Comparison of ENCODE assay signal across 25 mouse cellular contexts in the genomic region with DNA sequence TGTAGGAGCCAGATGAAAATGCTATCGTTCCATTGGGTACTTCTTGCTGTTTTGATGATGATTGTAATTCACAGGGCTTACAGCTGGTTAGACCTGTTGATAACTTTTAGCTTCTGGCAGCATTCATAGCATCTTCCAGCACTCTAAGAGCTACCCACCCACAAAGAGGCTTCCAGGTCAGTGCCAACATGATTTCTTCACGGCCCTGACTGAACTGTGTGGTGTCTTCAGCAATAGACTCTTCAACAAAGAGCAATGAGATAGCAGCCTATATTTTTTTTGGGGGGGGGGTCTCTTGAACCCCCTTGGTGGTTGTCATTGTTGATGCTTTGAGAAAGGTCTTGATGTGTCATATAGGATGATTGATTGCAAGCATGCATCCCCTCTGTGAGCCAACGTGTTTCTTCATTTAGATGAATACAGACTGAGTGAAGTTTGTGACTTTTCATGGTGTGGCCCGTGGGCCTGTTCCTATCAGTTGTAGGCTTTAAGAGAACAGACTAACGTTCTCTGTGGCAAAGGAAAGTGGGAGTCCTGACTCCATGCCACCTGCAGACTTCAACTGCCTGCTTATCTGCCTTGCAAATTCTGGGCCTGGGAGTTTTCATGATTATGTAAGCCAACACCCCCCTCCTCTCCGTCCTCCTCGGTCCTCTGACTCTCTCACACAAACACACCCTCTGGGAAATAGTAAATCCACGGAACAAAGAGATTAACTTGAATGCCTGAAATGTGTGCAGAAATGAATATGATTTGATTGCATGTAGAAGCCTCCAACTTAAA.
A peak's percentile ranks its signal among the peaks of the same experiment; 100 is the strongest.
DNase-seq lines count a peak whose midpoint lies in the region; ATAC-seq and TF ChIP-seq lines count a peak whose summit lies in the region.
"Had no signal": no experiment of that assay in that cellular context is flagged by ENCODE, and none has a peak within 500 bp of the region (broad histone marks: within the 10 kb centered on the region; RNA-seq: fewer than 3 reads in every experiment).

No protein-coding gene starts in this region.

- no peaks in the 10 kb centered on the region for H3K9me3 ChIP-seq in heart, embryonic 13.5 days
- H3K9me3 ChIP-seq in G1E (replicated peaks) = peaks cover 14% of the 10 kb centered on the region
- no peaks in the 10 kb centered on the region for H3K9me3 ChIP-seq in liver, embryonic 14.5 days (ENCODE audit: control insufficient read depth, low read length)
- H3K9me3 ChIP-seq in hindbrain, embryonic 16.5 days (ENCODE audit: control insufficient read depth, low read length) = no peaks in the 10 kb centered on the region
- H3K9me3 ChIP-seq: embryonic facial prominence, embryonic 12.5 days; intestine, embryonic 15.5 days; limb, embryonic 12.5 days had no signal

- H3K4me1 ChIP-seq in heart, embryonic 13.5 days = peaks cover 20% of the 10 kb centered on the region
- peaks cover 79% of the 10 kb centered on the region for H3K4me1 ChIP-seq in G1E (ENCODE audit: insufficient read depth, low read depth, low read length)
- H3K4me1 ChIP-seq in liver, embryonic 14.5 days (replicated peaks; ENCODE audit: control insufficient read depth in 2 of 2, insufficient read depth in 2 of 2, low read length in 1 of 2) = peaks cover 45 to 49% of the 10 kb centered on the region in 2 experiments
- H3K4me1 ChIP-seq in hindbrain, embryonic 16.5 days (ENCODE audit: control insufficient read depth, insufficient read depth, low read depth, low read length) = no peaks in the 10 kb centered on the region
- H3K4me1 ChIP-seq: embryonic facial prominence, embryonic 12.5 days; intestine, embryonic 15.5 days; limb, embryonic 12.5 days had no signal

- no peak for DNase-seq in heart, postnatal 25 days (ENCODE audit: low spot score)
- peak; percentile 45 for DNase-seq in G1E (ENCODE audit: low spot score)
- peak; percentile 61 for DNase-seq in c-Kit-positive CD71-positive TER-119-negative erythroid progenitor cells, embryonic 14.5 days (ENCODE audit: low read depth)
- peak in 2 of 3 experiments; percentile 41 to 52 for DNase-seq in liver, embryonic 14.5 days (ENCODE audit: low read depth in 3 of 3, low spot score in 3 of 3)
- DNase-seq in cerebellum, adult 11-12 months = no peak
- DNase-seq in left cerebral cortex, postnatal 14 days (ENCODE audit: low spot score in 2 of 2) = no peak
- DNase-seq: cerebellum, adult 9-10 months; gastrocnemius, postnatal 36 days; kidney, postnatal 4 days; layer of hippocampus, adult 9-11 months; lung, postnatal 36 days; right cerebral cortex, postnatal 4 days; thymus, postnatal 25 days had no signal

- no peaks in the 10 kb centered on the region for H3K36me3 ChIP-seq in heart, embryonic 13.5 days
- peaks cover 21% of the 10 kb centered on the region for H3K36me3 ChIP-seq in G1E (replicated peaks)
- H3K36me3 ChIP-seq in liver, embryonic 14.5 days (replicated peaks; ENCODE audit: control insufficient read depth, insufficient read depth, low read depth) = no peaks in the 10 kb centered on the region; the same call in 1 of the 2 replicates
- H3K36me3 ChIP-seq in hindbrain, embryonic 16.5 days (ENCODE audit: control insufficient read depth, insufficient read depth, low read length) = no peaks in the 10 kb centered on the region
- H3K36me3 ChIP-seq: embryonic facial prominence, embryonic 12.5 days; intestine, embryonic 15.5 days; limb, embryonic 12.5 days had no signal

- intact Hi-C loops in heart, postnatal 25 days (cut with DNase I) = no loop called here
- intact Hi-C loops in left cerebral cortex, postnatal 14 days (cut with DNase I) = no loop called here

- no peak for TF ChIP-seq CTCF in G1E (IDR thresholded peaks at IDR 0.05; ENCODE audit: low read depth, low read length)
- TF ChIP-seq CTCF in liver, embryonic 14.5 days (IDR thresholded peaks at IDR 0.05; ENCODE audit: low read depth) = no peak

- H3K4me3 ChIP-seq in heart, embryonic 13.5 days = no peak overlapping the region
- H3K4me3 ChIP-seq in G1E (ENCODE audit: low read depth, low read length) = no peak overlapping the region
- H3K4me3 ChIP-seq in liver, embryonic 14.5 days (ENCODE audit: insufficient read depth in 1 of 2, low read depth in 2 of 2, low read length in 2 of 2) = no peak overlapping the region
- no peak overlapping the region for H3K4me3 ChIP-seq in hindbrain, embryonic 16.5 days (ENCODE audit: low read length)
- H3K4me3 ChIP-seq: embryonic facial prominence, embryonic 12.5 days; erythroblast, embryonic 14.5 days; intestine, embryonic 15.5 days; limb, embryonic 12.5 days had no signal

- H3K27me3 ChIP-seq in heart, embryonic 13.5 days (replicated peaks) = peaks cover 13% of the 10 kb centered on the region
- no peaks in the 10 kb centered on the region for H3K27me3 ChIP-seq in G1E (ENCODE audit: insufficient read depth, low read length)
- H3K27me3 ChIP-seq in liver, embryonic 14.5 days (ENCODE audit: control insufficient read depth, insufficient read depth, low read length) = no peaks in the 10 kb centered on the region
- no peaks in the 10 kb centered on the region for H3K27me3 ChIP-seq in hindbrain, embryonic 16.5 days (replicated peaks; ENCODE audit: control insufficient read depth, insufficient read depth, low read length)
- H3K27me3 ChIP-seq: embryonic facial prominence, embryonic 12.5 days; intestine, embryonic 15.5 days; limb, embryonic 12.5 days; Patski had no signal

- H3K27ac ChIP-seq in heart, embryonic 13.5 days (replicated peaks) = no peak overlapping the region
- peak overlapping the region; percentile 42 for H3K27ac ChIP-seq in liver, embryonic 14.5 days
- no peak overlapping the region for H3K27ac ChIP-seq in hindbrain, embryonic 16.5 days (ENCODE audit: low read depth, low read length)
- H3K27ac ChIP-seq: embryonic facial prominence, embryonic 12.5 days; hindbrain, embryonic 14.5 days; intestine, embryonic 15.5 days; limb, embryonic 12.5 days had no signal

- WGBS in heart, embryonic 13.5 days = 40% methylated on average over 8 of the region's 8 CpGs
- 20% methylated on average over 8 of the region's 8 CpGs for WGBS in liver, embryonic 14.5 days (ENCODE audit: insufficient replicate concordance)
- WGBS in hindbrain, embryonic 16.5 days = 51% methylated on average over 8 of the region's 8 CpGs

- H3K9ac ChIP-seq in heart, embryonic 13.5 days = no peak overlapping the region
- no peak overlapping the region for H3K9ac ChIP-seq in liver, embryonic 14.5 days (replicated peaks)
- no peak overlapping the region for H3K9ac ChIP-seq in hindbrain, embryonic 16.5 days (ENCODE audit: low read depth, low read length)
- H3K9ac ChIP-seq: embryonic facial prominence, embryonic 12.5 days; hindbrain, embryonic 14.5 days; intestine, embryonic 15.5 days; limb, embryonic 12.5 days; lung, embryonic 14.5 days had no signal

- TF ChIP-seq EP300 in liver, embryonic 14.5 days (IDR thresholded peaks at IDR 0.05; ENCODE audit: low read depth) = peak; percentile 78

- ATAC-seq in heart, embryonic 13.5 days (ENCODE audit: extremely low read depth, insufficient number of reproducible peaks, low FRiP score, low TSS enrichment) = no peak
- ATAC-seq in G1E (ENCODE audit: extremely low read depth, insufficient number of reproducible peaks, low FRiP score, poor library complexity, severe bottlenecking) = no peak
- peak; percentile 53; the same call in 1 of the 2 replicates for ATAC-seq in liver, embryonic 14.5 days (ENCODE audit: insufficient read depth)
- ATAC-seq in hindbrain, embryonic 16.5 days = no peak
- ATAC-seq: forebrain, embryonic 14.5 days; intestine, embryonic 15.5 days; Patski had no signal

- H3K4me2 ChIP-seq in heart, embryonic 13.5 days = 0 out of 2 replicates have a peak overlapping the region, but pooled peaks have one; percentile 0
- no peak overlapping the region for H3K4me2 ChIP-seq in liver, embryonic 14.5 days (ENCODE audit: low read depth)
- no peak overlapping the region for H3K4me2 ChIP-seq in hindbrain, embryonic 16.5 days (ENCODE audit: low read length)
- H3K4me2 ChIP-seq: embryonic facial prominence, embryonic 12.5 days; heart, embryonic 11.5 days; hindbrain, embryonic 14.5 days; intestine, embryonic 15.5 days; limb, embryonic 12.5 days; lung, embryonic 14.5 days; midbrain, embryonic 11.5 days had no signal

Comparison
In these comparisons a context has a peak if more than half of its experiments do, and no peak if none do; other contexts are left out.
1. DNase-seq: peak in G1E (single experiment), c-Kit-positive CD71-positive TER-119-negative erythroid progenitor cells, embryonic 14.5 days (single experiment) and liver, embryonic 14.5 days (2 of 3); none in heart, postnatal 25 days (single experiment), cerebellum, adult 11-12 months (single experiment) and left cerebral cortex, postnatal 14 days (0 of 2).